Mouse (Mus musculus) liver, adult (tissue): Measurements from ENCODE around the gene Fkbp8.

Experiments used
- GATA4 ChIP-seq: IDR thresholded peaks from 2 replicates; pipeline ENCODE4 v1.6.1; 2014; ENCODE audit warnings: mild to moderate bottlenecking, low read length; ENCODE audit not compliant: insufficient replicate concordance

The Fkbp8 gene

GRCm38 (mm10) chr8:70583476-70584387 lies 56.2 kb downstream of the Fkbp8 start:
- no peak for TF ChIP-seq GATA4

GRCm38 (mm10) chr8:70584606-70585257 lies 57.2 kb downstream of the Fkbp8 start:
- TF ChIP-seq GATA4 = no peak
